Mouse (Mus musculus): ENCODE data around the gene Rassf7.

DNA sequence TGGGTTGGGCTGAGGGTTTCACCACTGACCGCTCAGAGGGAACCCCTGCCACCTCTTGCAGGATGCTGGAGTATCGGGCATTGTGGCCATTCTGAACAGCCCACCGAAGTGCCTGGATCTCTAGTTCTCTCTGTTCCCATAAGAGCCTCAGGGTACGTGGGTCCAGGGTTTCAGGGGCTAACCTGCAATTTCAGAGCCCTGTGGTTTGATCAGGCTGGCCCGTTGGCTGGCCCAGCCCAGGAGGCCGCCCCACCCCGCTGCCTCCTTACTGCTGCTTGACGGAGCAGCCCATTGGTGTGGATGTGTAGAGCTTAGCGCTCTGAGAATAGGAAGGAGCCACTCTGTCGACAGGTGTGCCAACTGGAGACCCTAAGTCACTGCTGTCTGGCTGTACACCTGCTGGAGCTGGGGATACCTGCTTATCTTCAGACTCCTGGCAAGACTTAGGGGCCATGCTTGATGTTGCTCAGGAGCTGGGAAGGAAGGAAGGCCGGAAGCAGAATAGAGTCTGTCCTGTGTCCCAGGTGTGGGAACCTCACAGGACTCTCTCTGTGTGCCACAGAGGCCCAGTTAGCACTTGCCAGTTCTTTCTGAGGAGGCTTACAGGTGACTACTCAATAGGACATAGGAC lies 1.9 kb upstream of the Rassf7 start, which contains the start of gene Lmntd2:
- TF ChIP-seq POLR2A (IDR thresholded peaks at IDR 0.05; ENCODE audit: borderline replicate concordance, insufficient read depth, low read length) (no peak), CTCF (IDR thresholded peaks at IDR 0.05; ENCODE audit: borderline replicate concordance, insufficient read depth, low read depth, low read length) (no peak)

Measured in cerebellum, adult 2 months (tissue).